Mouse (Mus musculus) liver, embryonic 14.5 days (tissue): ENCODE measurements around the gene Hspa1a. TPM values are rescaled to one million over a fixed set of nuclear protein-coding genes. Genes with fewer than 3 reads are reported as not detected.
"Not testable (repeated sequence)": the region's sequence is repeated elsewhere in the genome, so short reads cannot be mapped to it uniquely, and the experiment has no call there.

Source experiments
- ATAC-seq: fragments of 200-750 bp; cut with Nextera tagmentation; 2 replicates; pipeline ENCODE4 v1.8.0; 2017; ENCODE audit warnings: moderate number of reproducible peaks, mild to moderate bottlenecking, moderate library complexity; ENCODE audit not compliant: insufficient read depth
- DNase-seq, 3 experiments: peaks; one replicate each; pipeline ENCODE4 v3.0.0-alpha.2; 2012 to 2013; ENCODE audit warnings: low read depth in 3 of 3, low spot score in 3 of 3
- H3K27ac ChIP-seq: fragments of 300-500 bp; sonication (generic); 2 replicates; pipeline ENCODE4 v1.5.1; 2014; ENCODE audit warnings: moderate library complexity, mild to moderate bottlenecking, control low read depth, inconsistent platforms
- H3K27me3 ChIP-seq: fragments of 300-500 bp; sonication (generic); 2 replicates; pipeline ENCODE4 v1.6.1; 2014; ENCODE audit warnings: mild to moderate bottlenecking, low read length, moderate library complexity; ENCODE audit not compliant: control insufficient read depth, insufficient read depth
- H3K36me3 ChIP-seq: fragments of 300-500 bp; sonication (generic); replicated peaks from 2 replicates; pipeline ENCODE4 v1.6.1; 2014; ENCODE audit warnings: low read depth; ENCODE audit not compliant: control insufficient read depth, insufficient read depth
- H3K4me1 ChIP-seq, 2 experiments: fragments of 200-500 bp in 1 of 2; fragments of 300-500 bp in 1 of 2; sonication (generic) in 1 of 2; replicated peaks; 2 replicates each; pipeline ENCODE4 v1.6.1; 2012 to 2014; ENCODE audit warnings: antibody characterized with exemption in 1 of 2, inconsistent platforms in 1 of 2, low read length in 1 of 2; ENCODE audit not compliant: control insufficient read depth in 2 of 2, insufficient read depth in 2 of 2
- H3K4me2 ChIP-seq: fragments of 300-500 bp; sonication (generic); 2 replicates; pipeline ENCODE4 v1.6.1; 2014; ENCODE audit warnings: low read depth, mild to moderate bottlenecking, control low read depth, moderate library complexity
- H3K4me3 ChIP-seq, 2 experiments: fragments of 200-500 bp in 1 of 2; fragments of 300-500 bp in 1 of 2; sonication (generic) in 1 of 2; 2 replicates each; pipeline ENCODE4 v1.5.1; 2012 to 2014; ENCODE audit warnings: low read depth in 2 of 2, low read length in 2 of 2, mild to moderate bottlenecking in 2 of 2, control low read depth in 1 of 2, inconsistent platforms in 1 of 2, moderate library complexity in 1 of 2; ENCODE audit not compliant: insufficient read depth in 1 of 2
- H3K9ac ChIP-seq: fragments of 300-500 bp; sonication (generic); replicated peaks from 2 replicates; pipeline ENCODE4 v1.6.1; 2014; ENCODE audit warnings: mild to moderate bottlenecking, control low read depth, moderate library complexity
- H3K9me3 ChIP-seq: fragments of 300-500 bp; sonication (generic); 2 replicates; pipeline ENCODE4 v1.6.1; 2016; ENCODE audit warnings: low read length, mixed read lengths; ENCODE audit not compliant: control insufficient read depth
- CTCF ChIP-seq: IDR thresholded peaks from 2 replicates; pipeline ENCODE4 v1.5.1; 2016; ENCODE audit warnings: antibody characterized with exemption, low read depth, control low read depth
- EP300 ChIP-seq: IDR thresholded peaks from 2 replicates; pipeline ENCODE4 v1.6.1; 2016; ENCODE audit warnings: antibody characterized with exemption, low read depth
- WGBS: fragments of 180-500 bp; shearing (Covaris S2); extraction: QIAGEN DNeasy Blood & Tissue Kit; methylation state at CpG from one replicate; pipeline ENCODE4 v1.1.7; 2014; ENCODE audit not compliant: insufficient replicate concordance; 5-methylcytosine and 5-hydroxymethylcytosine counted together
- polyA plus RNA-seq, 2 experiments: library from polyadenylated mRNA; depleted of rRNA in 1 of 2; stranded (reverse) in 1 of 2; unstranded in 1 of 2; fragments of >200 nt; fragmentation: Nextera tagmentation in 1 of 2; extraction: Ambion mirVana in 1 of 2; gene quantifications; 2 replicates each; pipeline versions ENCODE4 v1.2.1 to v1.2.3; 2012 to 2014

Gene Hspa1a
- 0.90 and 2.5 TPM in 2 replicates for polyA plus RNA-seq (2012; rRNA removed)
- 0.38 and 0.41 TPM in 2 replicates for polyA plus RNA-seq (2014; fragmentation: Nextera tagmentation; extraction: Ambion mirVana)

- H3K27ac ChIP-seq, H3K9me3 ChIP-seq, H3K9ac ChIP-seq, H3K36me3 ChIP-seq, H3K4me1 ChIP-seq: not testable (repeated sequence)
- peak; percentile 91 for ATAC-seq
- Histone ChIP-seq H3K27me3 (peaks cover 26% of the 10 kb centered on the region), H3K4me3 (peak within 1 kb of the TSS; percentile 35 to 39), H3K4me2 (peak within 1 kb of the TSS; percentile 72)
- WGBS: under 1% methylated on average over 30 of the region's 33 CpGs
- peak in 1 of 3 experiments; percentile 60 for DNase-seq
These were observed at the start of gene Hspa1a, which contains the start of gene Hspa1l for GRCm38 (mm10) chr17:34972069-34972749. TSS of gene Hspa1a (minus strand) at chr17:34972156. TSS of gene Hspa1l (plus strand) at chr17:34972703.

- H3K4me1 ChIP-seq: peaks cover 17 to 30% of the 10 kb centered on the region in 2 experiments
- H3K27ac ChIP-seq: peak overlapping the region; percentile 23
- ATAC-seq: peak; percentile 21; the same call in 1 of the 2 replicates
- H3K9ac ChIP-seq: no peak overlapping the region
- TF ChIP-seq CTCF (peak; percentile 100), EP300 (no peak)
- H3K4me2 ChIP-seq: peak overlapping the region; percentile 55
- H3K9me3 ChIP-seq: no peaks in the 10 kb centered on the region
- no peaks in the 10 kb centered on the region for H3K27me3 ChIP-seq
- peak overlapping the region in 1 of 2 experiments; percentile 16; a peak in 2 of 4 replicates for H3K4me3 ChIP-seq
- 5% methylated on average over 17 of the region's 17 CpGs for WGBS
- peak; percentile 54 to 71 (median 60) for DNase-seq
- H3K36me3 ChIP-seq: no peaks in the 10 kb centered on the region; the same call in 1 of the 2 replicates
These were observed 49.3 kb upstream of the Hspa1a start for GRCm38 (mm10) chr17:35021163-35021808.

- DNase-seq (no peak), ATAC-seq (no peak)
- peaks cover 6% of the 10 kb centered on the region for H3K36me3 ChIP-seq
- peaks cover 17 to 30% of the 10 kb centered on the region in 2 experiments for H3K4me1 ChIP-seq
- H3K27me3 ChIP-seq: no peaks in the 10 kb centered on the region
- H3K9me3 ChIP-seq: no peaks in the 10 kb centered on the region
- no peak overlapping the region for H3K4me2 ChIP-seq
- no peak overlapping the region for H3K4me3 ChIP-seq
- WGBS: 82% methylated on average over 8 of the region's 8 CpGs
- no peak overlapping the region for H3K27ac ChIP-seq
- TF ChIP-seq EP300: no peak
- TF ChIP-seq CTCF: no peak
- no peak overlapping the region for H3K9ac ChIP-seq
These were observed 48.6 kb upstream of the Hspa1a start for GRCm38 (mm10) chr17:35020551-35020950.

- no peak overlapping the region for H3K27ac ChIP-seq
- DNase-seq (no peak), ATAC-seq (no peak)
- H3K36me3 ChIP-seq: peaks cover 13% of the 10 kb centered on the region
- no peak overlapping the region for H3K4me2 ChIP-seq
- no peaks in the 10 kb centered on the region for H3K27me3 ChIP-seq
- no peak overlapping the region for H3K9ac ChIP-seq
- H3K4me3 ChIP-seq: no peak overlapping the region
- WGBS: 74% methylated on average over 11 of the region's 11 CpGs
- H3K9me3 ChIP-seq: no peaks in the 10 kb centered on the region
- TF ChIP-seq EP300 (no peak), CTCF (no peak)
- H3K4me1 ChIP-seq: peaks cover 17 to 29% of the 10 kb centered on the region in 2 experiments
These were observed 47.9 kb upstream of the Hspa1a start for GRCm38 (mm10) chr17:35019894-35020293.

- H3K4me3 ChIP-seq: no peak overlapping the region
- no peak overlapping the region for H3K4me2 ChIP-seq
- peaks cover 30% of the 10 kb centered on the region for H3K36me3 ChIP-seq
- ATAC-seq (no peak), DNase-seq (no peak)
- WGBS: 53% methylated on average over 3 of the region's 3 CpGs
- no peaks in the 10 kb centered on the region for H3K9me3 ChIP-seq
- no peak for TF ChIP-seq EP300
- TF ChIP-seq CTCF: no peak
- no peaks in the 10 kb centered on the region for H3K27me3 ChIP-seq
- no peak overlapping the region for H3K9ac ChIP-seq
- H3K27ac ChIP-seq: no peak overlapping the region
- H3K4me1 ChIP-seq: peaks cover 17 to 20% of the 10 kb centered on the region in 2 experiments
These were observed 46.2 kb upstream of the Hspa1a start for GRCm38 (mm10) chr17:35018171-35018570.
